Mouse (Mus musculus) MEL (cell line): ENCODE measurements at regions not wholly inside any gene's neighbourhood (a gene's known extent, or its start where the extent isn't known, plus 50 kb on each side); places are given as distances from the start of the nearest gene placed in this dataset.

ENCODE experiments used
- DNase-seq: peaks from one replicate; pipeline ENCODE4 v3.0.0; 2011; ENCODE audit warnings: low read depth, low spot score
- H3K27ac ChIP-seq: 2 replicates; pipeline ENCODE4 v1.5.1; 2012; ENCODE audit warnings: low read depth, mild to moderate bottlenecking, control low read depth, low read length, moderate library complexity; ENCODE audit not compliant: control insufficient read depth
- H3K27me3 ChIP-seq, 2 experiments: fragments of 150-350 bp in 1 of 2; sonication (generic) in 1 of 2; 2 replicates each; pipeline ENCODE4 v1.6.1; 2012; ENCODE audit warnings: low read length in 2 of 2, mild to moderate bottlenecking in 2 of 2, improper control_type of control experiment in 1 of 2, moderate library complexity in 1 of 2; ENCODE audit not compliant: insufficient read depth in 2 of 2, control insufficient read depth in 1 of 2
- H3K36me3 ChIP-seq, 2 experiments: 2 replicates each; pipeline ENCODE4 v1.6.1; 2012 to 2014; ENCODE audit warnings: low read length in 2 of 2, improper control_type of control experiment in 1 of 2, inconsistent platforms in 1 of 2, mild to moderate bottlenecking in 1 of 2; ENCODE audit not compliant: insufficient read depth in 2 of 2, control insufficient read depth in 1 of 2
- H3K4me1 ChIP-seq, 2 experiments: fragments of 150-350 bp in 1 of 2; sonication (generic) in 1 of 2; 2 replicates each; pipeline ENCODE4 v1.6.1; 2012; ENCODE audit warnings: low read length in 2 of 2, improper control_type of control experiment in 1 of 2, mild to moderate bottlenecking in 1 of 2; ENCODE audit not compliant: insufficient read depth in 2 of 2, control insufficient read depth in 1 of 2
- H3K4me3 ChIP-seq, 2 experiments: fragments of 150-350 bp in 1 of 2; sonication (generic) in 1 of 2; 2 replicates each; pipeline ENCODE4 v1.5.1; 2012; ENCODE audit warnings: low read depth in 2 of 2, low read length in 2 of 2, mild to moderate bottlenecking in 2 of 2, moderate library complexity in 2 of 2, control low read depth in 1 of 2, improper control_type of control experiment in 1 of 2; ENCODE audit not compliant: control insufficient read depth in 1 of 2, insufficient read depth in 1 of 2
- H3K79me2 ChIP-seq: 2 replicates; pipeline ENCODE4 v1.6.1; 2012; ENCODE audit warnings: mild to moderate bottlenecking, low read length, moderate library complexity; ENCODE audit not compliant: control insufficient read depth, poor library complexity, insufficient read depth
- H3K9ac ChIP-seq: 2 replicates; pipeline ENCODE4 v1.6.1; 2012; ENCODE audit warnings: low read depth, mild to moderate bottlenecking, control low read depth, low read length, moderate library complexity; ENCODE audit not compliant: control insufficient read depth, poor library complexity, severe bottlenecking
- H3K9me3 ChIP-seq: fragments of 150-350 bp; sonication (generic); replicated peaks from 2 replicates; pipeline ENCODE4 v1.6.1; 2012; ENCODE audit warnings: mild to moderate bottlenecking, low read length, improper control_type of control experiment, moderate library complexity; ENCODE audit not compliant: insufficient read depth
- CHD1 ChIP-seq: IDR thresholded peaks from 2 replicates; pipeline ENCODE4 v1.6.1; 2012; ENCODE audit warnings: low read depth, mild to moderate bottlenecking, inconsistent platforms, low read length, improper control_type of control experiment
- CTCF ChIP-seq, 3 experiments: IDR thresholded peaks in 2 of 3; conservative IDR thresholded peaks in 1 of 3; 2 replicates each; pipeline ENCODE4 v1.5.1; 2011 to 2012; ENCODE audit warnings: low read length in 3 of 3, low read depth in 2 of 3, mild to moderate bottlenecking in 2 of 3, improper control_type of control experiment in 1 of 3, inconsistent platforms in 1 of 3, mixed read lengths in 1 of 3, moderate library complexity in 1 of 3; ENCODE audit not compliant: control insufficient read depth in 1 of 3, insufficient read depth in 1 of 3, poor library complexity in 1 of 3, severe bottlenecking in 1 of 3
- E2F4 ChIP-seq: IDR thresholded peaks from 2 replicates; pipeline ENCODE4 v1.6.1; 2011; ENCODE audit warnings: low read depth, low read length, improper control_type of control experiment, borderline replicate concordance
- ELF1 ChIP-seq: IDR thresholded peaks from 2 replicates; pipeline ENCODE4 v1.6.1; 2014; ENCODE audit warnings: low read depth, mild to moderate bottlenecking, inconsistent platforms, low read length, improper control_type of control experiment, moderate library complexity
- ETS1 ChIP-seq: IDR thresholded peaks from 2 replicates; pipeline ENCODE4 v1.6.1; 2012; ENCODE audit warnings: low read depth, mild to moderate bottlenecking, inconsistent platforms, low read length, improper control_type of control experiment, moderate library complexity
- GABPA ChIP-seq: IDR thresholded peaks from 2 replicates; pipeline ENCODE4 v1.6.1; 2012; ENCODE audit warnings: low read depth, mild to moderate bottlenecking, inconsistent platforms, low read length, improper control_type of control experiment, moderate library complexity
- MXI1 ChIP-seq: IDR thresholded peaks from 2 replicates; pipeline ENCODE4 v1.6.1; 2011; ENCODE audit warnings: mild to moderate bottlenecking, low read depth, low read length, improper control_type of control experiment
- NRF1 ChIP-seq: IDR thresholded peaks from 2 replicates; pipeline ENCODE4 v1.6.1; 2014; ENCODE audit warnings: low read depth, mild to moderate bottlenecking, inconsistent platforms, low read length, improper control_type of control experiment, moderate library complexity; ENCODE audit not compliant: poor library complexity, insufficient read depth, severe bottlenecking
- POLR2AphosphoS5 ChIP-seq: IDR thresholded peaks from 2 replicates; pipeline ENCODE4 v1.6.1; 2012; ENCODE audit warnings: low read depth, borderline replicate concordance, mild to moderate bottlenecking, inconsistent platforms, low read length, moderate library complexity, mixed read lengths
- RAD21 ChIP-seq: IDR thresholded peaks from 2 replicates; pipeline ENCODE4 v1.6.1; 2011; ENCODE audit warnings: mild to moderate bottlenecking, low read depth, low read length, improper control_type of control experiment
- TCF12 ChIP-seq: IDR thresholded peaks from 2 replicates; pipeline ENCODE4 v1.6.1; 2014; ENCODE audit warnings: low read depth, mild to moderate bottlenecking, inconsistent platforms, low read length, improper control_type of control experiment, moderate library complexity
- UBTF ChIP-seq: IDR thresholded peaks from 2 replicates; pipeline ENCODE4 v1.6.1; 2012; ENCODE audit warnings: low read depth, mild to moderate bottlenecking, inconsistent platforms, low read length, improper control_type of control experiment, moderate library complexity, borderline replicate concordance; ENCODE audit not compliant: insufficient read depth
- USF1 ChIP-seq: IDR thresholded peaks from 2 replicates; pipeline ENCODE4 v1.6.1; 2014; ENCODE audit warnings: low read depth, mild to moderate bottlenecking, inconsistent platforms, low read length, improper control_type of control experiment, moderate library complexity
- USF2 ChIP-seq, 2 experiments: IDR thresholded peaks; 2 replicates each; pipeline ENCODE4 v1.6.1; 2011 to 2012; ENCODE audit warnings: improper control_type of control experiment in 2 of 2, low read length in 2 of 2, borderline replicate concordance in 1 of 2, inconsistent platforms in 1 of 2, low read depth in 1 of 2, mild to moderate bottlenecking in 1 of 2; ENCODE audit not compliant: insufficient read depth in 1 of 2
- ZKSCAN1 ChIP-seq: IDR thresholded peaks from 2 replicates; pipeline ENCODE4 v1.6.1; 2012; ENCODE audit warnings: low read depth, mild to moderate bottlenecking, inconsistent platforms, low read length, improper control_type of control experiment, moderate library complexity
- ZNF384 ChIP-seq: IDR thresholded peaks from 2 replicates; pipeline ENCODE4 v1.6.1; 2012; ENCODE audit warnings: low read depth, mild to moderate bottlenecking, inconsistent platforms, low read length, improper control_type of control experiment

DNA sequence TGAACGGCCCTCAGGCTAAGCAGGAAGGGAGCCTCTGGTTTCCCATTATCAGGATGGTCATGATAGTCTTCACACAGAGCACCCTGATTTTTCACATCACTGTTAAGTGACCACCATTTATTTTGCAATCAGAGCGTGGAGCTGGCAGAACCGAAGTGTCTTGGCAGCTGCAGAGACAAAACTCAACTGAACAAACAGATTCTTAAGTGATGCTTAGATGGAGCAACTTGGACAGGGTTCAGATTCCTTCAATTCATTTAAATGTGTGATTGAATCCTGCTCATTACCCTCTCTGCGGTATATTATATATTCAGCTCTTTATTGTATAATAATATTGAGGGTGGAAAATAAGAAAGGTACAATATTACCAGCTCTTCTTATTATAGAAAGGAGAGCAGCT, 101.7 kb upstream of the Tank start:
- no peak for DNase-seq
- peaks cover 0 to 5% of the 10 kb centered on the region in 2 experiments; a peak in 2 of 4 replicates for H3K4me1 ChIP-seq
- TF ChIP-seq USF2 (IDR thresholded peaks at IDR 0.05; ENCODE audit: borderline replicate concordance in 1 of 2, insufficient read depth in 1 of 2, low read depth in 1 of 2, low read length in 2 of 2) (no peak), TCF12 (no peak)
- H3K36me3 ChIP-seq = peaks cover 0 to 6% of the 10 kb centered on the region in 2 experiments; a peak in 2 of 4 replicates
- no peaks in the 10 kb centered on the region for H3K79me2 ChIP-seq
- H3K9ac ChIP-seq = no peak overlapping the region
- H3K27ac ChIP-seq = no peak overlapping the region
- no peaks in the 10 kb centered on the region for H3K27me3 ChIP-seq
- no peaks in the 10 kb centered on the region for H3K9me3 ChIP-seq
- no peak overlapping the region for H3K4me3 ChIP-seq

DNA sequence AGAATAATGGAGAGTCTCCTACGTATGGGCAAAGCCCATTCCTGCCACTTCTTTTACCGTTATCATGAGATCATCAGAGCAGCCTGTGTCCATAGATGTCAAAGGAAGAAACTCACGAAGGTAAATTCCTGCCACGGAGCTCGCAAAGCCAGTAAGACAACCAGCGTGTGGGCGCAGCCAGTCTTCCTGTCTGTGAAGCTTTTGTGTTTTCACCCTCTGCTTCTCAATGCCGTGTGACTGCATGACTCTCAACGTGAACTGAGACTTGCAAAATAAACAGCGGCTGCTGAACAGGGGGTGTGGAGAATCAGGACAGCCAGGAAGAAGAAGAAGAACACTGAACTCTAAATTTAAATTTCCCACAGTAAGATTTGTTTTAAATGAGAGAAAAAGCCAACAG, 103.8 kb upstream of the Tank start:
- no peaks in the 10 kb centered on the region for H3K27me3 ChIP-seq
- H3K4me1 ChIP-seq = peaks cover 6 to 9% of the 10 kb centered on the region in 2 experiments
- no peak for TF ChIP-seq TCF12
- TF ChIP-seq USF2 (IDR thresholded peaks at IDR 0.05; ENCODE audit: borderline replicate concordance in 1 of 2, insufficient read depth in 1 of 2, low read depth in 1 of 2, low read length in 2 of 2) = no peak
- no peak for TF ChIP-seq ETS1
- TF ChIP-seq CHD1 = no peak
- no peak for TF ChIP-seq ELF1
- TF ChIP-seq MXI1 = no peak
- no peak for TF ChIP-seq POLR2AphosphoS5
- no peak for TF ChIP-seq CTCF (IDR thresholded peaks at IDR 0.05 in 2 of 3, conservative IDR thresholded peaks at IDR 0.05 in 1 of 3; ENCODE audit: control insufficient read depth in 1 of 3, insufficient read depth in 1 of 3, low read depth in 2 of 3, low read length in 3 of 3, poor library complexity in 1 of 3, severe bottlenecking in 1 of 3)
- no peak for TF ChIP-seq NRF1
- no peak for TF ChIP-seq UBTF
- no peak for TF ChIP-seq E2F4
- TF ChIP-seq USF1 = no peak
- TF ChIP-seq ZKSCAN1 = no peak
- TF ChIP-seq GABPA = no peak
- no peak for TF ChIP-seq ZNF384
- TF ChIP-seq RAD21 = no peak
- H3K4me3 ChIP-seq = no peak overlapping the region
- no peak overlapping the region for H3K9ac ChIP-seq
- H3K27ac ChIP-seq = no peak overlapping the region
- no peaks in the 10 kb centered on the region for H3K79me2 ChIP-seq
- DNase-seq = no peak
- H3K9me3 ChIP-seq = no peaks in the 10 kb centered on the region
- H3K36me3 ChIP-seq = peaks cover 0 to 18% of the 10 kb centered on the region in 2 experiments; a peak in 2 of 4 replicates
